Mouse (Mus musculus): Measurements from ENCODE around the gene Wscd2. TPM values are rescaled to one million over a fixed set of nuclear protein-coding genes. Genes with fewer than 3 reads are reported as not detected.

Gene Wscd2
- total and polyA plus RNA-seq, 3 experiments: 0.26 to 1.5 (median 0.34) TPM

- H3K4me3 ChIP-seq: no peak overlapping the region
- H3K79me2 ChIP-seq (replicated peaks; ENCODE audit: control insufficient read depth, insufficient read depth, low read length): no peaks in the 10 kb centered on the region
- no peaks in the 10 kb centered on the region for H3K27me3 ChIP-seq (ENCODE audit: control insufficient read depth, insufficient read depth, low read length)
- intact Hi-C loops (cut with DNase I): no loop called here
- H3K36me3 ChIP-seq (ENCODE audit: control insufficient read depth, insufficient read depth, low read length): no peaks in the 10 kb centered on the region
- 81% methylated on average over 10 of the region's 10 CpGs for WGBS
- no peak overlapping the region for H3K9ac ChIP-seq (ENCODE audit: low read depth, low read length)
- TF ChIP-seq EP300 (IDR thresholded peaks at IDR 0.05; ENCODE audit: insufficient read depth, low read depth, low read length): no peak
- TF ChIP-seq CTCF (IDR thresholded peaks at IDR 0.05): no peak
- no peak for TF ChIP-seq POLR2A (IDR thresholded peaks at IDR 0.05; ENCODE audit: insufficient read depth, low read depth, low read length)
- DNase-seq: no peak
- no peak overlapping the region for H3K27ac ChIP-seq
- H3K4me1 ChIP-seq (ENCODE audit: control insufficient read depth, insufficient read depth, low read length): no peaks in the 10 kb centered on the region
Measured at GRCm38 (mm10) chr5:113456020-113456419, 34.1 kb upstream of the Wscd2 start.

GRCm38 (mm10) chr5:113456756-113457155 is 33.4 kb upstream of the Wscd2 start:
- Histone ChIP-seq H3K9ac (ENCODE audit: low read depth, low read length) (no peak overlapping the region), H3K27me3 (ENCODE audit: control insufficient read depth, insufficient read depth, low read length) (no peaks in the 10 kb centered on the region; the same call in 1 of the 2 replicates), H3K27ac (no peak overlapping the region), H3K4me3 (no peak overlapping the region), H3K4me1 (ENCODE audit: control insufficient read depth, insufficient read depth, low read length) (no peaks in the 10 kb centered on the region), H3K79me2 (replicated peaks; ENCODE audit: control insufficient read depth, insufficient read depth, low read length) (no peaks in the 10 kb centered on the region), H3K36me3 (ENCODE audit: control insufficient read depth, insufficient read depth, low read length) (no peaks in the 10 kb centered on the region)
- TF ChIP-seq CTCF (IDR thresholded peaks at IDR 0.05) (no peak), EP300 (IDR thresholded peaks at IDR 0.05; ENCODE audit: insufficient read depth, low read depth, low read length) (no peak), POLR2A (IDR thresholded peaks at IDR 0.05; ENCODE audit: insufficient read depth, low read depth, low read length) (no peak)
- DNase-seq: no peak
- intact Hi-C loops (cut with DNase I): no loop called here
- 75% methylated on average over 4 of the region's 4 CpGs for WGBS

- H3K4me3 ChIP-seq: no peak overlapping the region
- no peak overlapping the region for H3K27ac ChIP-seq
- no peaks in the 10 kb centered on the region for H3K4me1 ChIP-seq (ENCODE audit: control insufficient read depth, insufficient read depth, low read length)
- 72% methylated on average over 6 of the region's 6 CpGs for WGBS
- DNase-seq: no peak
- peaks cover 1% of the 10 kb centered on the region; the same call in 1 of the 2 replicates for H3K27me3 ChIP-seq (ENCODE audit: control insufficient read depth, insufficient read depth, low read length)
- intact Hi-C loops (cut with DNase I): no loop called here
- H3K79me2 ChIP-seq (replicated peaks; ENCODE audit: control insufficient read depth, insufficient read depth, low read length): no peaks in the 10 kb centered on the region
- H3K36me3 ChIP-seq (ENCODE audit: control insufficient read depth, insufficient read depth, low read length): no peaks in the 10 kb centered on the region
- TF ChIP-seq CTCF (IDR thresholded peaks at IDR 0.05) (no peak), POLR2A (IDR thresholded peaks at IDR 0.05; ENCODE audit: insufficient read depth, low read depth, low read length) (no peak), EP300 (IDR thresholded peaks at IDR 0.05; ENCODE audit: insufficient read depth, low read depth, low read length) (no peak)
- H3K9ac ChIP-seq (ENCODE audit: low read depth, low read length): no peak overlapping the region
Measured at GRCm38 (mm10) chr5:113457260-113457659, 32.9 kb upstream of the Wscd2 start.

- intact Hi-C loops (cut with DNase I): no loop called here
- H3K4me3 ChIP-seq: no peak overlapping the region
- peaks cover 2% of the 10 kb centered on the region; the same call in 1 of the 2 replicates for H3K27me3 ChIP-seq (ENCODE audit: control insufficient read depth, insufficient read depth, low read length)
- H3K79me2 ChIP-seq (replicated peaks; ENCODE audit: control insufficient read depth, insufficient read depth, low read length): no peaks in the 10 kb centered on the region
- TF ChIP-seq CTCF (IDR thresholded peaks at IDR 0.05): no peak
- TF ChIP-seq POLR2A (IDR thresholded peaks at IDR 0.05; ENCODE audit: insufficient read depth, low read depth, low read length): no peak
- TF ChIP-seq EP300 (IDR thresholded peaks at IDR 0.05; ENCODE audit: insufficient read depth, low read depth, low read length): no peak
- no peak for DNase-seq
- no peak overlapping the region for H3K9ac ChIP-seq (ENCODE audit: low read depth, low read length)
- H3K36me3 ChIP-seq (ENCODE audit: control insufficient read depth, insufficient read depth, low read length): no peaks in the 10 kb centered on the region
- WGBS: 64% methylated on average over 7 of the region's 7 CpGs
- no peaks in the 10 kb centered on the region for H3K4me1 ChIP-seq (ENCODE audit: control insufficient read depth, insufficient read depth, low read length)
- H3K27ac ChIP-seq: no peak overlapping the region
Measured at GRCm38 (mm10) chr5:113459942-113460341, 30.2 kb upstream of the Wscd2 start.

- no peak for DNase-seq
- Histone ChIP-seq H3K79me2 (replicated peaks; ENCODE audit: control insufficient read depth, insufficient read depth, low read length) (no peaks in the 10 kb centered on the region), H3K36me3 (ENCODE audit: control insufficient read depth, insufficient read depth, low read length) (no peaks in the 10 kb centered on the region), H3K4me1 (ENCODE audit: control insufficient read depth, insufficient read depth, low read length) (no peaks in the 10 kb centered on the region), H3K9ac (ENCODE audit: low read depth, low read length) (no peak overlapping the region), H3K27me3 (ENCODE audit: control insufficient read depth, insufficient read depth, low read length) (peaks cover 2% of the 10 kb centered on the region; the same call in 1 of the 2 replicates), H3K27ac (no peak overlapping the region), H3K4me3 (no peak overlapping the region)
- no peak for TF ChIP-seq CTCF (IDR thresholded peaks at IDR 0.05)
- TF ChIP-seq POLR2A (IDR thresholded peaks at IDR 0.05; ENCODE audit: insufficient read depth, low read depth, low read length): no peak
- intact Hi-C loops (cut with DNase I): no loop called here
- WGBS: 23% methylated on average over 16 of the region's 16 CpGs
Measured at GRCm38 (mm10) chr5:113461582-113461981, 28.6 kb upstream of the Wscd2 start.

- DNase-seq: no peak
- no peak overlapping the region for H3K4me3 ChIP-seq
- peaks cover 2% of the 10 kb centered on the region; the same call in 1 of the 2 replicates for H3K27me3 ChIP-seq (ENCODE audit: control insufficient read depth, insufficient read depth, low read length)
- H3K27ac ChIP-seq: no peak overlapping the region
- H3K4me1 ChIP-seq (ENCODE audit: control insufficient read depth, insufficient read depth, low read length): no peaks in the 10 kb centered on the region
- TF ChIP-seq CTCF (IDR thresholded peaks at IDR 0.05) (no peak), EP300 (IDR thresholded peaks at IDR 0.05; ENCODE audit: insufficient read depth, low read depth, low read length) (no peak), POLR2A (IDR thresholded peaks at IDR 0.05; ENCODE audit: insufficient read depth, low read depth, low read length) (no peak)
- no peak overlapping the region for H3K9ac ChIP-seq (ENCODE audit: low read depth, low read length)
- intact Hi-C loops (cut with DNase I): no loop called here
- no peaks in the 10 kb centered on the region for H3K36me3 ChIP-seq (ENCODE audit: control insufficient read depth, insufficient read depth, low read length)
- no peaks in the 10 kb centered on the region for H3K79me2 ChIP-seq (replicated peaks; ENCODE audit: control insufficient read depth, insufficient read depth, low read length)
- WGBS: 33% methylated on average over 21 of the region's 21 CpGs
Measured at GRCm38 (mm10) chr5:113461998-113462625, 28.0 kb upstream of the Wscd2 start.

Data from heart, adult 2 months (tissue).